Mouse (Mus musculus): Measurements from ENCODE around the gene Dna2.

DNA sequence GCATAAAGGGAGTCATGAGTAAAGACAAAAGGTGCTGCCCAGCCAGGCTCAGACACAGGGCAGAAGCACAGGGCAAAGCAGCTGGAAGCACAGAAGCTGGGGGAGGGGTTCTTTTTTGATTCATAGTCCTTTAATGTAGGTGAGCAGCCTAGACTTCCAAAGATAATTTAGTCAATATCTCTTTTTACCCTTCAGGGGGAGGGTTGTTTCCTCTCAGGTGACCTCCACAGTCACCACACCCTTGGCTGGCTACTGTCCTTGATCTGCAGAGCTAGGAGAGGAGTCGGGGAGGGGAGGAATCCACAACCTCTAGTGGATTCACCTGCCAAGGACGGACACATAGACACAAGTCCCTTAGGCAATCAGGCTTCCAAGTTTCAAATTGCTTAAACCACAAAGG is 48.8 kb upstream of the Dna2 start:
- no peak for TF ChIP-seq CTCF (IDR thresholded peaks at IDR 0.05; ENCODE audit: low read depth)
- no peak for TF ChIP-seq EP300 (IDR thresholded peaks at IDR 0.05; ENCODE audit: low read depth)

Measured in liver, embryonic 14.5 days (tissue).